Mouse (Mus musculus) lung, postnatal 4 days (tissue): ENCODE measurements at regions not wholly inside any gene's neighbourhood (a gene's known extent, or its start where the extent isn't known, plus 50 kb on each side); places are given as distances from the start of the nearest gene placed in this dataset.

Experiments used
- DNase-seq, 2 experiments: peaks; one replicate each; pipeline ENCODE4 v3.0.0; 2021

DNA sequence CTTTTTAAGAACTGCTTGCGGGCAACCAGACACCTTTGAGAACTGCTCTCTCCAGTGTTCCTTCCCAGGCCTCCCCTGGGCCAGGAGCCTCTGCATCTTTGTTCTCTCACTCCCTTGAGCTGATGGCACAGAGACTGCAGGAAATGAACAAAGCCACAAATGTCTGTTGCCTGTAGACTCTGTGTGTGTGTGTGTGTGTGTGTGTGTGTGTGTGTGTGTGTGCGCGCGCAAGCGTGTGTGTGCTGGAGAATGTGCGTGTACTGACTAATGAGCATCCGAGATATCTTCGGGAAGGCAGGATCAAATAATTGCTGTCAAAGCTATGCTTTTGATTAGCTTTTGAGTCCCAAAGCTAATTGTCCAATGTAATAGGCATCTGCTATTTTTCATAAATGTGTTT is 254.7 kb upstream of the Sdk2 start:
- DNase-seq, result no peak

DNA sequence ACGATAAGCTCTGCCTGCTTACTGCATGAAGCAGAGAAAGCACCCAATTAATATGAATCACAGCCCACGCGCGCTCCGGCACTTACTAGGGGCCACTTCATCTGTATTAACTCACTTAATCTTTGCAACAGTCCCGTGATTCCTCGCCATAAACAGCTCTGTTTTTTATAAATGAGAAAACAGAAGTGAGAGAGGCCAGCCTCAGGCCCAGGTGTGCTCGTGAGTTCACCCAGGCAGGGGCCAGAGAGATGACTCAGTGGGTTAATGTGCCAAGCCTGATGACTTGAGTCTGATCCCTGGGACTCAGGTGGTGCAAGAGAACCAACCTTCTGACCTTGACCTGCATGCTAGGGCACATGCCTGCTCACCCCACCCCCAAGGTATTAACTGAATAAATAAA is 248.4 kb upstream of the Sdk2 start:
- no peak for DNase-seq

GRCm38 (mm10) chr11:114313652-114314051 is 246.8 kb upstream of the Sdk2 start:
- no peak for DNase-seq

GRCm38 (mm10) chr11:114311640-114312039 is 244.8 kb upstream of the Sdk2 start:
- no peak for DNase-seq

DNA sequence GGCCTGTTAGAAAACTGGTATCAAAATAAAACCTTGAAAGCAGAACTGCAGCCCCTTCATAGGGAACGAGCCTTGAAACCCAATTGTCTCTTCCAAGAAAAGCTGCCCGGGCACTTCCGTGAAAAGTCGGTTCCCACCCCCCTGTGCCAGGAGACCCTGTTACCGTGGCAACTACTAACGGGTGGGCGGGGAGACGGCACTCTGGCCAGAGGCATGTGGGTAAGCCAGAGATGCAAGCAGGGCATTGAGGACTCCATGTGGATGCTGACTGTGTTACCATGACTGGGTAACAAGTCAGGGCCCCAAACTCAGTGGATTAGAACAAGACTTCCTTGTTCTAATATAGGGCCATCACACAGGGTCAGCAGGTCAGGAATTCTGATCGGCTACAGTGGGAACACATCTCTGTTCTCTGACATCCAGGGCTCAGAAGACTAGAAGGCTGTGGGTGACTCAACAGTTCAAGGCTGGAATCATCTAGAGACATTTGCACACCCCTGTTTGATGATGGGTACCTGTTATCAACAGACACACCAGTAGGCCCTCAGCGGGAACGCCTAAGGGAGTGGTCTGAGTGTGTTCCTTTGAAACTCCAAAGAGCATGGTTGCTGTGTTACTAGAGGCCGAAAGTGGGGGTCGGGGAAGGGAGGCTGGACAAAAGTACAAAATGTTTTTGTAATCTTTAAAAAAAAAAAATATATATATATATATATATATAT is 236.9 kb upstream of the Sdk2 start:
- DNase-seq, result no peak

DNA sequence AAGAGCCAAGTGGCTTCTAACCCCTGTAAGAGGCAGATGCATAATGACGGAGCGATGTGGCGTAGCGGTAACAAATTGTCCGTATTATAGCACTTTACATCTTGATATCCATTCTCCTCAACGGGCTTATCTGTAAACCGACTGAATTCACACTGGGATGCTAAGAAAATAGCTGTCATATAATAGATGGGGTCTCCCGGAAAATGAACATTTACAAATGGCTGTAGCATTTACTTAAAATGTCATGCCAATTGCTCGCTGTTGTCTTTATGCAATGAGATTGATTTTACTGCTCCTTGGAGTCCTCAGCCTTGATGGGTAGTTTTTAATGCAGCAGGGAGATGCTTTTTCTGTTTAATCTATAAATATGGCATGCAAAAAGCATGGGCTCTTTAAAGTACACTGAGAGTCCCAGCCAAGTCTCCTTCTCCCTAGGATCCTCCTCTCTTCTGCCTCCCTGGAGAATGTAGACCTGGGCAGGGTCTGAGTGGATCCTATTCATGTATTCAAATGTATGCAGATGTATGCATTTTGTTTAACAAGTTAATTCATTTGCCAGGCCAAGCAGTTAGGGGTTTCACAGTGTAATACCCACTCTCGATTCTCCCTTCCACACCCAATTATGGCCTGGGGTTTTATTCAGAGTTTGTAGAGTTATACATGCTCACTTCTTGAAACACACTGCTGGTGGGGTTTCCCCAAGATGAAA is 233.9 kb upstream of the Sdk2 start:
- DNase-seq, result no peak

DNA sequence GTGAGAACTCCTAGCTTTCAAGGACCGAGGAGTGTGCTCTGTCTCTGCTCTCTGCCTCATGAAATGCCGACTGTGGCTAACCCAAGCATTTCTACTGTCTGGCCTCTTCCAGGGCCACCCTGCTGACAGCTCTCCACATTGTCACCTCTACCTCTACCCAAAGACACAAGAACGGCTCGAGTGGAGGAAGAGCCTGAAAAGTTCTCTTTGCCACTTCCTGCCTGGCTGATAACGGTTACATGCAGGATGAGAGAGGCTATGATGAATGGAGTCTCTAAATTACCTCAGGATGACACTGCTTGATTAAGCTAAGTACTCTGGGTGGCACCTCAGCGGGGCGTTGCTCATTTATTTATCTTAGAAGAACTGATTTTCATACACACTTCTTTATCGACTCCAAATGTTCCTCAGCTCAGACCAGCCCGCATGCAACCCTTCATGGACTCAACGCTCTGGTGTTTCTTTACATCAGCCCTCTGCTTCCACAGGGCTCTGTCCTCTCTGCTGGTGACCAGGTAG is 230.0 kb upstream of the Sdk2 start:
- DNase-seq, result no peak

GRCm38 (mm10) chr11:114294511-114295250 is 227.8 kb upstream of the Sdk2 start:
- DNase-seq, result no peak

- no peak for DNase-seq
Observed at GRCm38 (mm10) chr11:114291258-114291657, 224.4 kb upstream of the Sdk2 start.

DNA sequence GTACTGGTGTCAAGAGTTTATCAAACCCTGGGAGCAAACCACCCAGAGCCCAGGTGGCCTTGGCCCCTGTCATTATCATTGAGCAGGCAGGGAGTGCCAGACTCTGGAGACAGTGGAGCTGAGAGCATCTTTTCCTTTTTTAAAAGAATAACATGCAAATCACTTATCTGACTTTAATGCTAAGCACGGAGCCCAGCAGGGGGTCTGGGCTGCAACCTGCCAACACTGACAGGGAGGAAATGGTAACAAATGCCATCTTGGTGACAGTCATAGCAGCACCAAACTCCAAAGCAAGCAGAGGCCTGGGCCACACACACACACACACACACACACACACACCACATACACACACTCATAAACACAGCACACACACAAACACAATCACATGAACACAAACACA is 223.1 kb upstream of the Sdk2 start:
- DNase-seq, result no peak

GRCm38 (mm10) chr11:114284820-114285666 is 218.2 kb upstream of the Sdk2 start:
- no peak for DNase-seq

GRCm38 (mm10) chr11:114283208-114283607 is 216.4 kb upstream of the Sdk2 start:
- DNase-seq, result peak in 1 of 2 experiments; percentile 41

GRCm38 (mm10) chr11:114282566-114282965 is 215.7 kb upstream of the Sdk2 start:
- no peak for DNase-seq

GRCm38 (mm10) chr11:114281846-114282245 is 215.0 kb upstream of the Sdk2 start:
- DNase-seq, result no peak

DNA sequence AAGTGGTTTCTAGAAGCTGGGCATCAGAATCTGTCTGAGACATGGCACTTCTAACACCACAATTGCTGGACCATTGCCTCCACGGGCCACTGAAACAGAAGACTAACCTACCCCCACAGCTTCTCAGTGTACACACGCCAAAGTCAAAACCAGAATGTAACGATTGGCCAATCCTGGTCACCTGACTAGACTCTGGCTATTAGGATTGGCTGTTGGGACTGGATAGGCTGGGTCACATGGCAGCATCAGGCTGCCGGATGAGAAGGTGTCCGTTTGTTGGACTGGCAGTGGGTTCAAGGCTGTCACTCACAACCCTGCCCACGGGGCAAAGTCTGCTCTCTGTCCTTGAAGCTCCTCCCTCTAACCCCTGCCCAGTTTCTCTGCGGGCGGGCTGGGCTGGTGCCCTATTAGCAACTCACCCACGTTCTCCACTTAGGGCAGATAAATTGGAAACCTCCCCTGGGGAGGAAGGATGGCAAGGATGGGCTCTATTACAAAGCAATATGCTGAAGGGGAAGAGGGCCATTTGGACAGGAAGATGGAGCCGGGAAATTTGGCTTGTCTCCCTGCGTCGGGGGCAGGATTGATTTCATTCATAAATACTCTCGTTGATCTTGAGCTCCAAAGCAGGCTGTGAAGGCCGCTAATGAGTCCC is 214.3 kb upstream of the Sdk2 start:
- DNase-seq, result no peak

DNA sequence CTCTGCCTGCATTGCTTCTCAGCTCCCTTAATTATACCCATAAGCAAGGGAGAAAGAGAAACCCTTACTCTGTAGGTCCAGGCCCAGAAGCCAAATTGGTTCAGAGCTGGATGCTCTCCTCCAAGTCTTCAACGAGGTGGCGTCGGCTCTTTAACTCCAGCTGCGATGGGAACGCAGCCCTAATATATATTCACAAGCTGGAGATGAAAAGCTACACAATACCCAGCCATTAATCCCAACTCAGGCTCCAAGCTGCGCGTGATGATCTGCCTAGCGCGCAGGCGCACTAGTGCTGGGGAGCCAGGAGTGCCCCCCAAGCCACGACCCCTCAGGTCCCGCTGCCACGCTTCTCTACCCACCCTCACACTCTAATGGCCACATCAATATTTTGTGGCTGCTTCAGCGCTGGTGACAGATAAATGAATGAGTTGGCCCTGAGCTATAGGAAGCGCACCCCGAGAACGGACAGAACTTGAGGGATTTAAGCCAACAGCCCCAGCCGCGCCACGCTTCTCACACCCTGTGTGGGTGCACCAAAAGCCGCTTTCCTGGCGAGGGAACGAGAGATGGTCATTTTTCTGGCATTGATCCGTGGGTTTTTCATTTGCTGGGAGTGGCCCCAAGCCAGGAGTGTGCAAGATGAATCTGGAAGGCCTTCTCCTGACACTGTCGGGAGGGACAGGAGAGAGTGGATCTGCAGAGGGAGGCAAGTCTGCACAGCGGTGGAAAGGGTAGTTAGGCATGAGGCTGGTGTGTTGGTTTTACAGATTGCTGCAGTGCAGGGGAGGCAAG is 210.9 kb upstream of the Sdk2 start:
- peak; percentile 7 to 43 for DNase-seq

GRCm38 (mm10) chr11:114270358-114271072 is 203.7 kb upstream of the Sdk2 start:
- DNase-seq, result no peak

DNA sequence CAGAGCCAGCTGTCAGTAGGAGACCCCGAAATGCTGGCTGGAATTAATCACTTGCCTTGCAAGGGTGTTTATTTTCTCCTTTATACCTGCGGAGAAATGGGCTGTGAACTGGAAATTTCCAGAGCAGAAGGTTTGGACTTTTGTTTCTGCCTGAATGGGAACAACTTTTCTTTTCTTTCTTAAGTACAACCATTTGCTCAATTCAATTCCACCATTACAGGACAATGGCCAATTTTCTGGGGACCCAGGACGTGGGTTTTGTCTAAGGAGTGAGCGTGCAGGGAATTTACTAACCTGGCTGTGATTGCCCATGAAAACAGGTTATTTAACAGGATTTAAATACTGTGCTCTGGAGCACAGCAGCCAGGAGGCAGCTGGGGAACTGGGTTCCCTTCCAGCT is 195.1 kb upstream of the Sdk2 start:
- no peak for DNase-seq

GRCm38 (mm10) chr11:114258218-114258617 is 191.4 kb upstream of the Sdk2 start:
- DNase-seq, result no peak

DNA sequence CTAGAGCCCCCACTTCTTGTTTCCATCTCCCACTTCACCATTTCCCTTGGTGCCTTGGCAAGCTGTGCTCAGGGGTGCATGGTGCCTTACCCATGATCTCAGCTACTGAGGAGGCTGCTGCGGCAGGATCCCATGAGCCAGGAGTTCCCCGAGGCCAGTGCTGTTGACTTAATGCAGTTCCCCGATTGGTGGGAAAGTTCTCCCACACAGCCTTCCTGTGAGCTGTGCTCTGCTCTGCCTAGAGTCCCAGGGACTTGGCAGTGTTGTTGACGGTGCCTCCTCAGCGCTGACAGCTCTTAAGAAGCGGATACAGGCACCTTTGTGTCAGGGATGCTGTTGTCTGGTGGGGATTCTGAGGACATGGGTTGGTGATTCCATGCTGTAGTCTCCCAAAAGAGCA is 190.9 kb upstream of the Sdk2 start:
- no peak for DNase-seq

DNA sequence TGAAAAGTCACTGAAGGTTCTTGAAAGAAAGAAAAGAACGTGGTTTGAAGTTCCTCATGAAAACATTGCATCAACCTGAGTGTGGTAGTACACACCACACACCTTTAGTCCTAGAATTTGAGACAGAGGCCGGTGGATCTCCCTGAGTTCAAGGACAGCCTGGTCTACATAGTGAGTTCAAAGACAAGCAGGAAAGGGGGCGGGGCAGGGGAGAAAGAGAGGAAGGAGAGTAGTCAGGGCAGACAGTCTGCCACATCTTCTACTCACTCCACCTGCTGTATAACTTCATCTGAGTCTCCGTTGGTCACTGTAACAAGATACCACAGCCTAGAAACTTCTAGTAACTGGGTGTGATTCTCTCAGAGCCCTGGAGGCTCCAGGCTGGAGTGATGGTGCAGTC is 190.2 kb upstream of the Sdk2 start:
- no peak for DNase-seq
